Mouse (Mus musculus) forebrain, postnatal 0 days (tissue): ENCODE measurements around the gene Tlnrd1. TPM values are rescaled to one million over a fixed set of nuclear protein-coding genes. Genes with fewer than 3 reads are reported as not detected.

Experiments
- ATAC-seq: fragments of 200-750 bp; cut with Nextera tagmentation; 2 replicates; pipeline ENCODE4 v1.8.0; 2017; ENCODE audit warnings: mild to moderate bottlenecking, moderate library complexity
- DNase-seq: peaks from one replicate; pipeline ENCODE4 v3.0.0-alpha.2; 2015
- H3K27ac ChIP-seq: fragments of 300-500 bp; sonication (generic); 2 replicates; pipeline ENCODE4 v1.5.1; 2014; ENCODE audit warnings: low read depth, mild to moderate bottlenecking, antibody characterized with exemption, low read length, moderate library complexity, mixed read lengths
- H3K27me3 ChIP-seq: fragments of 300-500 bp; sonication (generic); 2 replicates; pipeline ENCODE4 v1.6.1; 2014; ENCODE audit warnings: mild to moderate bottlenecking, low read length, mixed read lengths; ENCODE audit not compliant: insufficient read depth
- H3K36me3 ChIP-seq: fragments of 300-500 bp; sonication (generic); 2 replicates; pipeline ENCODE4 v1.6.1; 2014; ENCODE audit warnings: mild to moderate bottlenecking, moderate library complexity; ENCODE audit not compliant: insufficient read depth
- H3K4me1 ChIP-seq: fragments of 300-500 bp; sonication (generic); 2 replicates; pipeline ENCODE4 v1.6.1; 2014; ENCODE audit warnings: antibody characterized with exemption; ENCODE audit not compliant: insufficient read depth
- H3K4me2 ChIP-seq: fragments of 300-500 bp; sonication (generic); 2 replicates; pipeline ENCODE4 v1.6.1; 2014; ENCODE audit warnings: low read depth, mild to moderate bottlenecking, moderate library complexity
- H3K4me3 ChIP-seq: fragments of 300-500 bp; sonication (generic); 2 replicates; pipeline ENCODE4 v1.5.1; 2014; ENCODE audit warnings: low read depth, low read length, mixed read lengths
- H3K9ac ChIP-seq: fragments of 300-500 bp; sonication (generic); 2 replicates; pipeline ENCODE4 v1.6.1; 2014; ENCODE audit warnings: mild to moderate bottlenecking
- H3K9me3 ChIP-seq: fragments of 300-500 bp; sonication (generic); 2 replicates; pipeline ENCODE4 v1.6.1; 2016; ENCODE audit warnings: low read length
- CTCF ChIP-seq: sonication (generic); IDR thresholded peaks from 2 replicates; pipeline ENCODE4 v1.5.1; 2016; ENCODE audit warnings: antibody characterized with exemption, control low read depth, low read depth
- WGBS: fragments of 180-500 bp; shearing (Covaris S2); extraction: QIAGEN DNeasy Blood & Tissue Kit; methylation state at CpG from one replicate; pipeline ENCODE4 v1.1.7; 2014; 5-methylcytosine and 5-hydroxymethylcytosine counted together
- polyA plus RNA-seq: library from polyadenylated mRNA; unstranded; fragments of >200 nt; fragmentation: Nextera tagmentation; extraction: Ambion mirVana; gene quantifications from 2 replicates; pipeline ENCODE4 v1.2.1, GENCODE M21; 2015
- total RNA-seq: library from RNA; depleted of rRNA; stranded (reverse); fragments of >200 nt; gene quantifications from 2 replicates; pipeline ENCODE4 v1.2.3, GENCODE M21; 2014; rRNA removed

Tlnrd1 gene
- total RNA-seq: 35.3 and 38.0 TPM in 2 replicates
- polyA plus RNA-seq: 9.8 and 10.8 TPM in 2 replicates

DNA sequence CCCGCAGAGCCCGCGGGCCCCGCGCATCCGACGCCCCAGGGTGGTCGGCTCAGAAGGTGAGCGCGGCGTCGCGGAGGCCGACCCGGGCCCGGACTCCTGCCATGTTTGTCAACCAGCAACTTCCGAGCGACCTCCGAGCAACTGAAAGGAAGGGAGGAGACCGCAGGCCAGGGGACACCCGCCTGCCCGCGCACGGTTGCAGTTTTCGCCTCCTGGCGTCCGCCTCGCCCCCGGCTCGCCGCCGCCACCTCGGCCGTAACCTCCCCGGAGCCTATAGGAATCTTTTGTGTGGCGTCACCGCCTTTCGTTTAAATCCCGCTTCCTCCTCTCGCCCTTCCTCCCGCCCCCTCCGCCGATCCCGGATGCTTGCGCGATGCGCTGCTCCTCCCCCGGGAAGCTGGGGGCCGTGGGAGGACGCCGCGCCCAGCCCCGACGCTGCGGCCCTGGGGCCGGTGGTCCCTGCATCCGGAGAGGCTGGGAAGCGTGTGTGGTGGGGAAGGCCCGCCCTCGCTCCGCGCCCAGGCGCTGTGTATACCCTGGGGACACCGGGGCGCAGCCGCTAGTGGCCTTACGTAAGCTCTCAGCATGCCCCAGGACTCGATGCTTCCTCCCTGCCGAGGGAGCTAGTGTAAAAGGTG, at the start of gene Tlnrd1, which contains the start of gene Mesd:
Gene Tlnrd1 (minus strand): TSS at position 285 of the 638 bp plus-strand sequence.
Gene Mesd (plus strand): TSS at position 446 of the 638 bp plus-strand sequence.
- peak within 1 kb of the TSS; percentile 72 for H3K4me2 ChIP-seq
- WGBS: 1% methylated on average over 68 of the region's 69 CpGs
- no peaks in the 10 kb centered on the region for H3K27me3 ChIP-seq
- H3K9me3 ChIP-seq: no peaks in the 10 kb centered on the region
- DNase-seq (peak; percentile 92), ATAC-seq (peak; percentile 91)
- H3K9ac ChIP-seq: peak within 1 kb of the TSS; percentile 93
- peak within 1 kb of the TSS; percentile 95 for H3K27ac ChIP-seq
- H3K4me3 ChIP-seq: peak within 1 kb of the TSS; percentile 81
- peaks cover 43% of the 10 kb centered on the region for H3K4me1 ChIP-seq
- peak; percentile 29; the same call in 1 of the 2 replicates for TF ChIP-seq CTCF
- no peaks in the 10 kb centered on the region for H3K36me3 ChIP-seq

- TF ChIP-seq CTCF: no peak
- ATAC-seq: peak; percentile 53
- no peaks in the 10 kb centered on the region for H3K27me3 ChIP-seq
- no peak overlapping the region for H3K4me3 ChIP-seq
- no peaks in the 10 kb centered on the region for H3K36me3 ChIP-seq
- H3K9me3 ChIP-seq: no peaks in the 10 kb centered on the region
- 23% methylated on average over 3 of the region's 3 CpGs for WGBS
- no peaks in the 10 kb centered on the region for H3K4me1 ChIP-seq
- no peak overlapping the region for H3K9ac ChIP-seq
- DNase-seq: no peak
- no peak overlapping the region for H3K27ac ChIP-seq
- H3K4me2 ChIP-seq: no peak overlapping the region
Observed at GRCm38 (mm10) chr7:83921637-83922036, 37.5 kb upstream of the Tlnrd1 start.

DNA sequence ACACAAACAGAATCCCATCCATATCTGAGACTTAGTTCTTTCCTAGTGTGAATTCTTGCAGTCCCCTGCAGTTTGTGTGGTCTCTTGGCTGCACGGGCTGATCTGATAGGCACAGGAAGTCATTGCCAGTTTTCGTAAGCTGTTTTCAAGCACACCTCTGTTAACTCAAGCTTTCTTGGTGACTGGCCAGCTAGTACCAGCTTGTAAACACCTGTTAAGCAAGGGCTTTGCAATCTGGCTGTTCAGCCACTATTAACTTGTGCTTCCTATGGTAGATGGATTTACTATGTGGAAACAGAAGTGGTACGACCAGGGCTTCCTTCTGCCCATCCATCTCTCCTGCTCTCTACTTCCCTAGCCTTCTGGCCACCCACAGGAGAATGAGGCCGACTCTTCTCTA, 36.1 kb upstream of the Tlnrd1 start:
- H3K4me1 ChIP-seq: no peaks in the 10 kb centered on the region
- ATAC-seq (no peak), DNase-seq (peak; percentile 17)
- WGBS: 66% methylated on average over 4 of the region's 4 CpGs
- no peak overlapping the region for H3K27ac ChIP-seq
- H3K36me3 ChIP-seq: no peaks in the 10 kb centered on the region
- no peaks in the 10 kb centered on the region for H3K27me3 ChIP-seq
- TF ChIP-seq CTCF: no peak
- H3K4me2 ChIP-seq: no peak overlapping the region
- H3K4me3 ChIP-seq: no peak overlapping the region
- H3K9me3 ChIP-seq: no peaks in the 10 kb centered on the region
- no peak overlapping the region for H3K9ac ChIP-seq

DNA sequence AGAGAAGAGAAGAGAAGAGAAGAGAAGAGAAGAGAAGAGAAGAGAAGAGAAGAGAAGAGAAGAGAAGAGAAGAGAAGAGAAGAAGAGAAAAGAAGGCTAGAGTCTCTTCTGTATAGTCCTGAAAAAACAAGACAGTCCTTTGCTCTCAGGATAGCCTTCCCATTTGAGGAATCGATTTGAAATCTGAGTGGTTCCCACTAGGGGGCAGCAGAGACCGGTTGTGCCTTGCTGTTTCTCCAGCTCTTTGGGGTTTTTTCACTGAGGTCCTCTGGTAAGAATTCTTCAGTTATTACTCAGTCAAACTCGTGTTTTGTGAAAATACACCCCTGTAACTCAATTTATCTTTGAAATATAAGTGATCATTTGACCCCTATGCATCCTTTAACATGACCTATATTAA, 30.5 kb upstream of the Tlnrd1 start:
- no peaks in the 10 kb centered on the region for H3K4me1 ChIP-seq
- H3K4me2 ChIP-seq: no peak overlapping the region
- ATAC-seq: peak; percentile 80
- TF ChIP-seq CTCF: peak; percentile 91
- H3K27me3 ChIP-seq: no peaks in the 10 kb centered on the region
- WGBS: 0% methylated on average over 3 of the region's 3 CpGs
- H3K9ac ChIP-seq: no peak overlapping the region
- peak; percentile 93 for DNase-seq
- no peak overlapping the region for H3K27ac ChIP-seq
- no peaks in the 10 kb centered on the region for H3K36me3 ChIP-seq
- H3K9me3 ChIP-seq: no peaks in the 10 kb centered on the region
- H3K4me3 ChIP-seq: no peak overlapping the region

DNA sequence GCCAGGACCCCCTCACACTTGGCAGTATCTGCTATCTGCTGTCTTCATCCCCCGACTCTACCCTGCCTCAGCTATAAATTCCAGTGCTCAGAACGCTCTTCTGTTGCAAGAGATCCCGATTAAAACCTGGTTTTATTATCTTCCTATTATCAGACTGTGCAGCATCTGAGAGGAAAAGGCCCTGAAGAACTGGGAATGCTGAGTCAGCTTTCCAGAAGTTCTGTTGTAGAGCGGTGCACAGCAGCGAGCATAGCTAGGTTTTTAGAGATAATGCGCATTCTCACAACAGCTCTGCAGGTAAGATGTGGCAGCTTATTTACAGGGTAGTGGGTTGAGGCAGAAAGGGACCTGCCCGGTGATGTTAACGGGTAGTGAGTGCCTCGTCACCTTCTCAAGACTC, 29.9 kb upstream of the Tlnrd1 start:
- H3K4me2 ChIP-seq: no peak overlapping the region
- no peak overlapping the region for H3K9ac ChIP-seq
- 81% methylated on average over 9 of the region's 9 CpGs for WGBS
- H3K27ac ChIP-seq: no peak overlapping the region
- DNase-seq (no peak), ATAC-seq (no peak)
- H3K9me3 ChIP-seq: no peaks in the 10 kb centered on the region
- no peak overlapping the region for H3K4me3 ChIP-seq
- no peaks in the 10 kb centered on the region for H3K4me1 ChIP-seq
- H3K27me3 ChIP-seq: no peaks in the 10 kb centered on the region
- no peak for TF ChIP-seq CTCF
- H3K36me3 ChIP-seq: no peaks in the 10 kb centered on the region

GRCm38 (mm10) chr7:83913405-83913932, 29.4 kb upstream of the Tlnrd1 start:
- ATAC-seq (no peak), DNase-seq (no peak)
- no peak overlapping the region for H3K27ac ChIP-seq
- H3K36me3 ChIP-seq: no peaks in the 10 kb centered on the region
- H3K9ac ChIP-seq: no peak overlapping the region
- H3K27me3 ChIP-seq: no peaks in the 10 kb centered on the region
- no peak overlapping the region for H3K4me3 ChIP-seq
- no peaks in the 10 kb centered on the region for H3K9me3 ChIP-seq
- WGBS: 88% methylated on average over 6 of the region's 6 CpGs
- no peaks in the 10 kb centered on the region for H3K4me1 ChIP-seq
- no peak for TF ChIP-seq CTCF
- H3K4me2 ChIP-seq: no peak overlapping the region

DNA sequence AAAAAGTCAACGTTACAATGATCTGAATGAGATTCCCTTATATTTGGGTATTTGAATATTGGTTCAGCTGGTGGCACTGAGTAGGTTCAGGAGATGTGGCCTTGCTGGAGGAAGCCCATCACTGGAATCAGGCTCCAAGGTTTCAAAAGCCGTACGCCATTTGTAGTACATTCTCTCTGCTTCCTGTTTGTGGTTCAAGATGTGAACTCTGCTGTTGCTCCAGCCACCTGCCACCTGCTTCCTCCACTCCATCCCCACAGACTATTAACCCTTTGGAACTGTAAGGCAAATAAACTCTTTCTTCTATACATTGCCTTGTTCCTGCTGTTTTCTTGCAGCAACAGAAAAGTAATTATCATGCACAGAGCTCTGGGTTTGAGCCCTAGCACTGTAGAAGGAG, 27.8 kb upstream of the Tlnrd1 start:
- no peak for TF ChIP-seq CTCF
- ATAC-seq (no peak), DNase-seq (no peak)
- Histone ChIP-seq H3K36me3 (no peaks in the 10 kb centered on the region), H3K9me3 (no peaks in the 10 kb centered on the region), H3K4me2 (no peak overlapping the region), H3K27me3 (no peaks in the 10 kb centered on the region), H3K27ac (no peak overlapping the region), H3K9ac (no peak overlapping the region), H3K4me3 (no peak overlapping the region), H3K4me1 (no peaks in the 10 kb centered on the region)
- 86% methylated on average over 3 of the region's 3 CpGs for WGBS
